Mouse (Mus musculus) CD4-positive, CD25-positive, alpha-beta regulatory T cell, adult 2 months (primary cell): ENCODE measurements around the gene Syvn1.
A peak's percentile ranks its signal among the peaks of the same experiment; 100 is the strongest.

ENCODE experiments used
- DNase-seq: peaks from one replicate; pipeline ENCODE4 v3.0.0-alpha.2; 2012; ENCODE audit warnings: low read depth, low spot score

The Syvn1 gene

DNA sequence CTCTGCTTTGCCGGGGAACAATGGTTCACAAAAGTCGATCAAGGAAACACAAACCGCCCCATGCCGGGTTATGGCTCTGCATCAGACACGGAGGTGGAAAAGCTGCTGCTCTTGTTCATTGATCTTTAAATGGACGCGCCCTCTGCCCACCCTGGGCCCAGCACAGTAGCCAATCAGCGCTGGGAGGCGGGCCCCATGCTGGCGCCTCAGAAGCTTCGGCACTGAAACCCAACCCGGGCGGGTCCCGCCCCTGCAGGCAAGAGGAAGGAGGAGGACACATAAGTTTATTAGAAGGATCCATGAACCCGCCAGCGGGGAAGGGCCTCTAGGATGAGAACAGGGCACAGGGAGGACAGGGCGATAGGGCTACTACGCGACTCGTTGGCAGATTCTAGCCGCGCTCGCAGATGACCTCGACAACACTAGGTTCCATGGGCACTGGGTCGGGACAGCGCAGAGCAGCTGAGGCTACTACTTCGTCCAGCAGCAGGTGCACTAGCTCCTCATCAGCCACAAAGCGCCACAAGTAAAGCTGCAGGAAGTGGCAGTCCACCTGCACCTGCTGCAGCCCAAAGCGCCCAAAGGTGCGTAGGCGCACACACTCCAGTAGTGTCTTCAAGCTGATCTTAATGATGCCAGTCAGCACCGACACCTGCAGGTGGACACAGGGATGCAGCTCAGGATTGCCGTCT is 21.5 kb downstream of the Syvn1 start, which contains the start of gene Tm7sf2:
TSS of gene Tm7sf2 (minus strand) at position 650 of the 692 bp plus-strand sequence.
- DNase-seq, result peak; percentile 91

GRCm38 (mm10) chr19:6068951-6069350 is 22.6 kb downstream of the Syvn1 start:
- no peak for DNase-seq

DNA sequence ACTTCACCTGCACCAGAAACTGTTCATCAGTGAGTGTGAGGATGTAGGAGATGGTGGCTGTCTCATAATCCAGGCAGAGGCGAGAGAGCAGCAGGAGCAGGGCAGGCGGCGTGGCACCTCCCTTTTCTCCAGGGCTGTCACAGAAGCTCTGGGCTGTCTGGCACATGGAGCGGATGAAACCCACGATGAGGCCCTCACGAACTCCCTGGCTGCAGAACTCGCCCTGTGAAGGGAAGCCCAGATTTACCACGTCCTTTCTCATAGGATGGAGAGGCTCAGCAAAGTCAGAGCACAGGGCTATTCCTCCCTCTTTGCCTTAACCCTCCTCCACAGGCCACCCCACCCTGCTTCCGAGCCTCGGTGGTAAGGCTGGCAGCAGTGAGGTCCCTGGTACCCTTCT is 23.5 kb downstream of the Syvn1 start:
- no peak for DNase-seq

GRCm38 (mm10) chr19:6070571-6071250 is 24.3 kb downstream of the Syvn1 start:
- DNase-seq, result peak; percentile 61

- DNase-seq, result peak; percentile 33
These were observed 24.9 kb downstream of the Syvn1 start for GRCm38 (mm10) chr19:6071261-6071660.

DNA sequence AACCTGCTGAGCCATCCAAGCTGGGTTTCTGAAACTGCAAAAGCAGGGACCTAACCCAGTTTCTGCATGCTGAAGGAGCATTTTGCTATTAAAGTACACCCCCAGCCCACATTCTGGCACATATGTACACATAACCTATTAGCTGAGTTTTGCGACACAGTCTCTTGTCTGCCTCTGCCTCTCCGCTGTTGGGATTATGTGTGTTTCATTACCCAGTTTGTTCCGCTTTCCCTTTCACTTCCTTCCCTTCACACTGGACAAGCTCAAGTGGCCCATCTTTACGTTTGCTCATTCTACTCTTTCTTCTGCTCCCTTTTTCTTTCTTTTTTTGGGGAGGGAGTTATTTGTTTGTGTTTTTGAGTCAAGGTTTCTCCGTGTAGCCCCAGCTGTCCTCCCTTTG is 27.5 kb downstream of the Syvn1 start:
- no peak for DNase-seq

DNA sequence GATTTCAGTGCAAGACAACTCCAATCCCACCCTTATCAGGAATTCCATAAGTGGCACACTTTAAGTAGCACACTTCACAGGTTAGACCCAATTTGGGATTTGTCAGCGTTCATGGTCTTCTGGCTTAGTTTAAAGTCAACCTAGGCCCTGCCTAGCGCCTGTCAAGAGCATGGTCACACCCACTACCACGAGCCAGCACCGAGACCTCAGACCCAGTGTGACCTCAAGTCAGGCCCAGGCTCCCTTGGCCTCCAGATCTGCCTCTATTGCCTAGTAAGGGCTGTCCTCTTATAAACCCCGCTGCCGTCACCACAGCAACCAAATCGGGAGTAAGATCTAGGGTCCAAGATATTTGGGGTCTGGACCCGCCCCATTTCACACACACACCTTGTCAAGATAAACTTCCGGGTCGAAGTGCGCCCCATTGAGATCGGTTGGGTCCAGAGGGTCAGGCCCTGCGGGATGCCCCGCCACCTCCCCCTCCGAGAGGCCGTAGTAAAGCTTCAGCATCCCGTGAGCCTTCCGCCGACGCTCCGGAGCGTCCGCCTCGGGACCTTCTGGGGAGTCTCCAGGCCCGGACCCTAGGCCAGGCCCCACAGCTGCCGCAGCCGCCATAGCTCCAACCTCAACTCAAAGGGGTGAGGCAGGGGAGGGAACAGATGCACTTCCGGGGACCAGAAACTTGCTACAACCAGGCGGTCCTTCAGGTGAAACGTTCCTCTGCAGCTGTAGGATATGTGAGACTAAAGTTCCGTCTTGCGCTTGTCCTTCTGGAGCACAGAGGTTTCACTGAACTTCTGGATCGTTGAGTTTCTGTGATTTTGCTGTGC is 30.4 kb downstream of the Syvn1 start, which contains the start of gene Vps51:
TSS of gene Vps51 (minus strand) at position 668 of the 830 bp plus-strand sequence.
- peak; percentile 94 for DNase-seq

- no peak for DNase-seq
These were observed 33.7 kb downstream of the Syvn1 start, which contains the start of gene Tmem262 for GRCm38 (mm10) chr19:6079983-6080480. Tmem262 (plus strand) TSS chr19:6080033.

- DNase-seq, result no peak
These were observed 35.8 kb downstream of the Syvn1 start, which contains the start of gene Gm28374 for GRCm38 (mm10) chr19:6082156-6082555. Gm28374 (minus strand) TSS chr19:6082256.

DNA sequence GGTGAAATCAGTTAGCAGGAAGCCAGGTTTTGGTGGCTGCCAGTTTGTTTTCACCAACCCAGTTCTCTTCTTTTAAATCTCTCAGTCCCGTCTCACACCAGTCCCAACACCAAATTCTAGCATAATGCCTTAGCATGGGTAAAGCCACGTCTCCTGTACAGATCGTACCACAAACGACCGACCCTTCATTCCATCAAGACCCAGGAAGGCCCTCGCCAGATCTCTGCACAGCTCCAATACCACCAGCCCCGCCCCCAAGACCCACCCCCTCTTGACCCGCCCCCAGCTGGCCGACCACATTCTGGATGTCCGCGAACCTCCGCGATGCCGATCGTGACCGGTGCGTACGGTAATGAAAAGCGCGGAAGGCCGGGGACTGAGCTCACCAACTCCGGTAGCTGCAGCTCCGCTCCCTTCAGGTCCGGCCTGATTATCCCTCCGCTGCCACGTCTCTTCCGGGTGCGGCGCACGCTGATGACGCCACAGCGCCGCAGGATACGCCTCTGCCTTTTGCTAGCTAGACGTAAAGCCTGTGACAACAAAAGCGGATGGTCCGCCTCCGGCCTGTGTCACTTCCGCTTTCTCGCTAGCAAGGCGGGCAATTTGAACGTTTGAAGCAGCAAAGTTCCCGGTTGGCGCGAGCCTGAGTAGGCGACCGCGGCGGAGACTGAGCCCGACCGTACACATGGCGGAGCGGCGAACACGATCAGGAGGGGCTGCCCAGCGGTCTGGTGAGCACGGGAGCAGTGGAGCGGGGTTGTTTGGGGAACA is 38.3 kb downstream of the Syvn1 start, which contains the start of the genes Zfpl1 and Cdca5:
TSS of gene Zfpl1 (minus strand) at position 479 of the 771 bp plus-strand sequence.
TSS of gene Cdca5 (plus strand) at position 506 of the 771 bp plus-strand sequence.
- DNase-seq, result peak; percentile 99

- peak; percentile 83 for DNase-seq
These were observed 39.1 kb downstream of the Syvn1 start for GRCm38 (mm10) chr19:6085417-6085879.

DNA sequence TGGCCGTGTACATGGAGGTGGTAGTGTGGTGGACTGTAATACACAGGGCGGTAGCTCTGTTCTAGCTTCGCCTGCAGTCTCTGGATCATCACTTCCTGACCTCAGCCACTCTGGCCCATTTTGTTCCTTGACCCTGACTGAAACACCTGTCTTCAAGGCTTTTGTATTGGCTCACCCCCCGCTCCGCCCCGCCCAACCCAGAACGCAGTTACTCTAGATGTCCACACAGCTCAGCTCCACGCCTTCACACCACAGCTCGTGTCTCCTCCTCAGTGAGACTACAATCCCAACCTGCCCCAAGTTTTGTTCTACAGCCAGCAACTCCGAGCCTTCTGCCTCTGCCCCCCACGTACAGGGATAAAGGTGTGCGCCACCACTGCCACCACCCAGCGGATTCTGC is 42.5 kb downstream of the Syvn1 start:
- DNase-seq, result no peak

DNA sequence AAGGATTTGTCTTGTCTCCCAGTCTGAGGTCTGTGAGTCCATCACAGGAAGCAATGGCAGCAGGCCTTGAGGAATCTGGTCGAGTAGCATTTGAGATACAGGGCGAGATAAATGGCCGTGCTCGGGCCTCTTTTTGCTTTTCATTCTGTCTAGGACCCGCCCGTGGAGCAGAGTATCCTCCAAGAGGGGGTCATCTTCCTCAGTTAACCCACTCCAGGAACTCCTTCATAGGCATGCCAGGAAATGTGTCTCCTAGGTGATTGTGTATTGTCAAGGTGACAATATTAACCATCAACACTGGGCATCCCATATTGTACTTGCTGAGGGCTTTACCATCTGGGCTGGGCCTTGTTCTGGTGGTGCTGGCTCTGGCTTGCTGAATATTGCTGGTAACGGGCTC is 47.7 kb downstream of the Syvn1 start, which contains the start of gene AC131692.1:
TSS of gene AC131692.1 (plus strand) at position 301 of the 400 bp plus-strand sequence.
- no peak for DNase-seq

DNA sequence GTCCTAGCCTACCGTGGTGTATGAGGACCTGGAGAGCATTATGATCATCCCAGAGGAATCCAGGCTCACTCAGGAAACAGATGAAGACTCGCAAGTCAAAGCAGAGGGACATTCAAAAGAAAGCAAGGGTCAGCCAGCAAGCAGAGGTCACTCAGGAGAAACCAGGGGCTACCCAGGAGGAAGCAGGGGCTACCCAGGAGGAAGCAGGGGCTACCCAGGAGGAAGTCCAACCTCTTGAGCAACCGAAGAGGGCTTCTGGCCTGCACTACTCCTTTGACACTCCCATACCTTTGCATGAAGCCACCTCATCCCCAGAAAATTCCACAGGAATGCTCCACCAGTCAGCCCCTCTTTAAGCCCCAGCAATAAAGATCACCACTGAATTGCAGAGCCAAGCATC is 51.5 kb downstream of the Syvn1 start:
- no peak for DNase-seq

DNA sequence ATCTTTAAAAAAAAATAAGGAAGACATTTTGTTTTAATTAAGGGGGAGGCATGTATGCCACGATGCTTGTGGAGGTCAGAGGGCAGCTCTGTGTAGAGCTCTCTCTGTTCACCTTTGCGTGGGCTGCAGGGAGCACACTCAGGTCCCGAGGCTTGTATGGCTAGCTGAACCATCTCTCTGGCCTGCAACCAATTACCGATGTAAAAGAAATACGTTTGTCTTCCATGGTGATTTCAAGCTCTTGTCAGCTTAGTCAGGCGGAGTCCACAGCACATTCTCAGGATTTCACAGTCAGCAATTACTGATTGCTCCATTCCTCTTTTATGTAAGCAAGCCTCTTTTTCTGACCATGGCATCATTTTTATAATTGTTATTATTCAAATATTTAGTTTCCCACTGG is 54.8 kb downstream of the Syvn1 start:
- no peak for DNase-seq

GRCm38 (mm10) chr19:6102169-6102853 is 55.9 kb downstream of the Syvn1 start:
- no peak for DNase-seq
